Mouse (Mus musculus) embryonic facial prominence, embryonic 15.5 days (tissue): ENCODE results near the gene Fam206a. TPM values are rescaled to one million over a fixed set of nuclear protein-coding genes. Genes with fewer than 3 reads are reported as not detected.

Source experiments
- ATAC-seq: fragments of 200-750 bp; cut with Nextera tagmentation; 2 replicates; pipeline ENCODE4 v1.8.0; 2017; ENCODE audit warnings: low read depth, moderate TSS enrichment; ENCODE audit not compliant: insufficient number of reproducible peaks, low FRiP score, low TSS enrichment
- H3K27ac ChIP-seq: fragments of 300-500 bp; sonication (generic); replicated peaks from 2 replicates; pipeline ENCODE4 v1.5.1; 2015; ENCODE audit warnings: mild to moderate bottlenecking, inconsistent platforms
- H3K27me3 ChIP-seq: fragments of 300-500 bp; sonication (generic); 2 replicates; pipeline ENCODE4 v1.6.1; 2015; ENCODE audit warnings: inconsistent platforms
- H3K36me3 ChIP-seq: fragments of 300-500 bp; sonication (generic); 2 replicates; pipeline ENCODE4 v1.6.1; 2015; ENCODE audit warnings: mild to moderate bottlenecking, inconsistent platforms
- H3K4me1 ChIP-seq: fragments of 300-500 bp; sonication (generic); 2 replicates; pipeline ENCODE4 v1.6.1; 2015; ENCODE audit warnings: inconsistent platforms
- H3K4me2 ChIP-seq: fragments of 300-500 bp; sonication (generic); replicated peaks from 2 replicates; pipeline ENCODE4 v1.6.1; 2015; ENCODE audit warnings: mild to moderate bottlenecking, inconsistent platforms
- H3K4me3 ChIP-seq: fragments of 300-500 bp; sonication (generic); replicated peaks from 2 replicates; pipeline ENCODE4 v1.5.1; 2015; ENCODE audit warnings: mild to moderate bottlenecking, inconsistent platforms
- H3K9ac ChIP-seq: fragments of 300-500 bp; sonication (generic); 2 replicates; pipeline ENCODE4 v1.6.1; 2015; ENCODE audit warnings: inconsistent platforms
- H3K9me3 ChIP-seq: fragments of 300-500 bp; sonication (generic); replicated peaks from 2 replicates; pipeline ENCODE4 v1.6.1; 2016; ENCODE audit warnings: inconsistent platforms
- WGBS: fragments of 180-500 bp; shearing (Covaris S2); methylation state at CpG from one replicate; pipeline ENCODE4 v1.1.7; 2015; 5-methylcytosine and 5-hydroxymethylcytosine counted together
- polyA plus RNA-seq: library from polyadenylated mRNA; unstranded; fragments of >200 nt; fragmentation: Nextera tagmentation; extraction: Ambion mirVana; gene quantifications from 2 replicates; pipeline ENCODE4 v1.2.1, GENCODE M21; 2015

The Fam206a gene
- polyA plus RNA-seq, 1 experiment from 2014 or later, result 17.2 TPM

GRCm38 (mm10) chr4:56812096-56812495, 10.0 kb downstream of the Fam206a start:
- Histone ChIP-seq H3K4me3 (no peak overlapping the region), H3K4me1 (no peaks in the 10 kb centered on the region), H3K36me3 (peaks cover 21% of the 10 kb centered on the region), H3K27me3 (no peaks in the 10 kb centered on the region), H3K9me3 (no peaks in the 10 kb centered on the region), H3K4me2 (no peak overlapping the region), H3K27ac (no peak overlapping the region; the same call in 1 of the 2 replicates), H3K9ac (no peak overlapping the region)
- WGBS, result 80% methylated on average over 4 of the region's 4 CpGs
- no peak for ATAC-seq

DNA sequence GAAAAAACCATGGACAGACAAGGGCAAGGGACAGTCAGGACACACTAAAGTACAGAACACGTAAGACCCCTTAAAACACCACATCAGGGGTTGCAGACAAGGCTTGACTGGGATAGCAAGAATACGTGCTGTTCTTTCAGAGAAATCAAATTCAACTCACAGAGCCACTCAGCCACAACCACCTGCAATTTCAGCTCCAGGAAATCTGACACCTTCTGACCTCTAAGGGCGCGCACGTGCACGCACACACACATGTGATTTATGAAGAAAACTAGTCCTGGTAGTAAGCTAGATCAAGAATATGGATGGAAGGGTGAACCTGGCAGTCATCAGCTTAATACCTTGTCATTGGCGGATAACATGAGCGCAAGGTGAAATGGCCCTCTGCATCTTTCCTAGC, 13.0 kb downstream of the Fam206a start:
- no peak overlapping the region for H3K4me2 ChIP-seq
- WGBS, result 70% methylated on average over 8 of the region's 8 CpGs
- no peaks in the 10 kb centered on the region for H3K4me1 ChIP-seq
- H3K4me3 ChIP-seq, result no peak overlapping the region
- no peak overlapping the region for H3K9ac ChIP-seq
- no peak overlapping the region for H3K27ac ChIP-seq
- ATAC-seq, result no peak
- H3K9me3 ChIP-seq, result no peaks in the 10 kb centered on the region
- H3K36me3 ChIP-seq, result peaks cover 9% of the 10 kb centered on the region; the same call in 1 of the 2 replicates
- H3K27me3 ChIP-seq, result no peaks in the 10 kb centered on the region

DNA sequence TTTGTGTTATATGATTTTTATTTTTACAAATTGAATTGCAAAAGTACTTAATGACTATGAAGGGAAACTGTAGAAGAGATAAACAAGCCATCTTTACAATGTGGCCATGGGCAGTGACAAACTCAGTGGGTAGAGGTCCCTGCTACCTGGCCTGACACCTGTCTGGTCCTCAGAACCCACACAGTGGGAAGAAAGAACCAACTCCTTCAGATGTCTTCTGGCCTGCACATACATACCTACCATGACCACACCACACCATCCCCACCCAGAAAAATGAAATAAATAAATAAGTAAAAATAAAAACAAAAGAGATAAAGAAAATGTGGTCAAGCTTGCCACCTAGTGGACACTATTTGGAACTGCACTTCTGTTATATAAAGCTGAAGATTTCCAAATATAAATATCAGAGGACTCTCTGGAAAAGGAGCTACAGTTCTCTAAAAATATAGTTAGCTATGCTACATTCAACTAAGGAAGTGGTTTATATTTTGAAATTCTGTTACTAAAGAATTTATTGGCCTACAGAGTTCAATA, 17.9 kb downstream of the Fam206a start:
- H3K9me3 ChIP-seq, result no peaks in the 10 kb centered on the region
- H3K27me3 ChIP-seq, result no peaks in the 10 kb centered on the region
- H3K9ac ChIP-seq, result no peak overlapping the region
- H3K4me1 ChIP-seq, result no peaks in the 10 kb centered on the region
- H3K27ac ChIP-seq, result no peak overlapping the region
- H3K36me3 ChIP-seq, result peaks cover 3% of the 10 kb centered on the region; the same call in 1 of the 2 replicates
- H3K4me2 ChIP-seq, result no peak overlapping the region
- ATAC-seq, result no peak
- H3K4me3 ChIP-seq, result no peak overlapping the region

GRCm38 (mm10) chr4:56824231-56824630, 22.1 kb downstream of the Fam206a start:
- no peak for ATAC-seq
- 91% methylated on average over 9 of the region's 9 CpGs for WGBS
- no peaks in the 10 kb centered on the region for H3K9me3 ChIP-seq

DNA sequence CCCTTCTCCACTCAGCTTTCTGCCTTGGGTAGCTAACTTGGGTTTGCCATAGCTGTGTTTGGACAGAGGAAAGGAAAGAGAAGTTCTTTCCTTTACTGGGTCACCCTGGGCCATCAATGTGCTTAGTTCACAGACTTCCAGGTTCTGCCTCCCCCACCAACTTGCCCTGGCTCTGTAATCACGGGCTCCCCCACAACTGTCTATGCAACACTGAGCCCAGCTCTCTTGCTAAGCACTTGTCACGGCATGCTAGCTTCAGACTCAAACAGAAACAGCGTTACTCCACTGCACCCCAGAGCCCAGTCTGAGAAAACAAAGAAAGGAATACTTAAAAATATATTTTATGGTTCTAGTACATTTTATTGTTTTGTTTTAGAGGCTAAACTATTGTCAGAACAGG, 26.8 kb downstream of the Fam206a start:
- no peaks in the 10 kb centered on the region for H3K27me3 ChIP-seq
- no peak for ATAC-seq
- no peak overlapping the region for H3K4me3 ChIP-seq
- no peaks in the 10 kb centered on the region for H3K4me1 ChIP-seq
- H3K27ac ChIP-seq, result no peak overlapping the region
- no peak overlapping the region for H3K4me2 ChIP-seq
- H3K9me3 ChIP-seq, result no peaks in the 10 kb centered on the region
- WGBS, result 63% methylated on average over 3 of the region's 3 CpGs
- H3K36me3 ChIP-seq, result peaks cover 7% of the 10 kb centered on the region; the same call in 1 of the 2 replicates
- no peak overlapping the region for H3K9ac ChIP-seq

More at GRCm38 (mm10) chr4:56824231-56824630, 22.1 kb downstream of the Fam206a start:
- H3K9ac ChIP-seq, result no peak overlapping the region
- no peak overlapping the region for H3K27ac ChIP-seq
- H3K4me2 ChIP-seq, result no peak overlapping the region
- H3K4me3 ChIP-seq, result no peak overlapping the region
- H3K4me1 ChIP-seq, result no peaks in the 10 kb centered on the region
- H3K27me3 ChIP-seq, result no peaks in the 10 kb centered on the region
- H3K36me3 ChIP-seq, result no peaks in the 10 kb centered on the region; the same call in 1 of the 2 replicates

- H3K9me3 ChIP-seq, result no peaks in the 10 kb centered on the region
- no peaks in the 10 kb centered on the region for H3K27me3 ChIP-seq
- WGBS, result 55% methylated on average over 7 of the region's 7 CpGs
- no peaks in the 10 kb centered on the region for H3K4me1 ChIP-seq
- no peak overlapping the region for H3K9ac ChIP-seq
- peak overlapping the region; percentile 40 for H3K27ac ChIP-seq
- H3K4me2 ChIP-seq, result no peak overlapping the region
- ATAC-seq, result peak; percentile 7; the same call in 1 of the 2 replicates
- H3K4me3 ChIP-seq, result no peak overlapping the region
- H3K36me3 ChIP-seq, result peaks cover 7% of the 10 kb centered on the region; the same call in 1 of the 2 replicates
Measured at GRCm38 (mm10) chr4:56829511-56829921, 27.4 kb downstream of the Fam206a start.

- Histone ChIP-seq H3K27ac (no peak overlapping the region), H3K4me2 (no peak overlapping the region), H3K4me1 (no peaks in the 10 kb centered on the region), H3K36me3 (peaks cover 7% of the 10 kb centered on the region; the same call in 1 of the 2 replicates), H3K27me3 (no peaks in the 10 kb centered on the region), H3K9me3 (no peaks in the 10 kb centered on the region), H3K9ac (no peak overlapping the region), H3K4me3 (no peak overlapping the region)
- no peak for ATAC-seq
- 61% methylated on average over 13 of the region's 13 CpGs for WGBS
Measured at GRCm38 (mm10) chr4:56831013-56831609, 29.0 kb downstream of the Fam206a start.

- H3K4me1 ChIP-seq, result no peaks in the 10 kb centered on the region
- H3K36me3 ChIP-seq, result peaks cover 10% of the 10 kb centered on the region; the same call in 1 of the 2 replicates
- H3K9me3 ChIP-seq, result no peaks in the 10 kb centered on the region
- H3K9ac ChIP-seq, result no peak overlapping the region
- 85% methylated on average over 7 of the region's 7 CpGs for WGBS
- H3K27ac ChIP-seq, result no peak overlapping the region
- H3K4me3 ChIP-seq, result no peak overlapping the region
- no peak overlapping the region for H3K4me2 ChIP-seq
- ATAC-seq, result no peak
- H3K27me3 ChIP-seq, result no peaks in the 10 kb centered on the region
Measured at GRCm38 (mm10) chr4:56831998-56832397, 29.9 kb downstream of the Fam206a start.

DNA sequence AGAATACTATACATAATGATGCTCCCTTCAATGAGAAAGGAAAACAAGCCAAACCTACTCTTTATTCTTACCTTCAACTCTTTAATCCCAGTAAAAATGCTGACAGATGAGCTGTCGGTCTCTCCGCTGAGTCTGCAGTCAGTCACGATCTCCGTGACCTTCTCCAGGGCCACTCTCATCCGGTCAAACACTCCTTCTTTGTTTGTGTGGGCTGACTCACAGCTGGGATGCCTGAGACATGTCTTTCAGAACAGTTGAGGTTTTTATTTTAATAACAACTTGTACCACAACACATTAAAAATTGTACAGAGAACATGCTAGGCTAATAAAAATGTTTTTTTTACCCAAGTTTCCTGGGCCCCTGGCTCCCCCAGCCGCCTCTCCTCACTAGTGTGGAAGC, 35.5 kb downstream of the Fam206a start:
- peaks cover 15% of the 10 kb centered on the region; the same call in 1 of the 2 replicates for H3K36me3 ChIP-seq
- H3K4me1 ChIP-seq, result no peaks in the 10 kb centered on the region
- H3K27me3 ChIP-seq, result no peaks in the 10 kb centered on the region
- WGBS, result 81% methylated on average over 6 of the region's 6 CpGs
- no peak overlapping the region for H3K4me3 ChIP-seq
- no peak overlapping the region for H3K4me2 ChIP-seq
- no peak for ATAC-seq
- H3K9ac ChIP-seq, result no peak overlapping the region
- H3K9me3 ChIP-seq, result no peaks in the 10 kb centered on the region
- H3K27ac ChIP-seq, result no peak overlapping the region

- ATAC-seq, result no peak
- H3K9ac ChIP-seq, result no peak overlapping the region
- no peak overlapping the region for H3K27ac ChIP-seq
- H3K27me3 ChIP-seq, result no peaks in the 10 kb centered on the region
- no peaks in the 10 kb centered on the region for H3K9me3 ChIP-seq
- H3K4me1 ChIP-seq, result no peaks in the 10 kb centered on the region
- WGBS, result 86% methylated on average over 3 of the region's 3 CpGs
- no peak overlapping the region for H3K4me3 ChIP-seq
- peaks cover 25% of the 10 kb centered on the region; the same call in 1 of the 2 replicates for H3K36me3 ChIP-seq
- no peak overlapping the region for H3K4me2 ChIP-seq
Measured at GRCm38 (mm10) chr4:56840297-56840696, 38.2 kb downstream of the Fam206a start.

GRCm38 (mm10) chr4:56842501-56842900, 40.4 kb downstream of the Fam206a start:
- no peak overlapping the region for H3K4me3 ChIP-seq
- ATAC-seq, result no peak
- H3K4me2 ChIP-seq, result no peak overlapping the region
- no peaks in the 10 kb centered on the region for H3K4me1 ChIP-seq
- H3K27me3 ChIP-seq, result no peaks in the 10 kb centered on the region
- no peaks in the 10 kb centered on the region for H3K9me3 ChIP-seq
- H3K36me3 ChIP-seq, result peaks cover 28% of the 10 kb centered on the region; the same call in 1 of the 2 replicates
- H3K9ac ChIP-seq, result no peak overlapping the region
- WGBS, result 75% methylated on average over 7 of the region's 7 CpGs
- no peak overlapping the region for H3K27ac ChIP-seq

DNA sequence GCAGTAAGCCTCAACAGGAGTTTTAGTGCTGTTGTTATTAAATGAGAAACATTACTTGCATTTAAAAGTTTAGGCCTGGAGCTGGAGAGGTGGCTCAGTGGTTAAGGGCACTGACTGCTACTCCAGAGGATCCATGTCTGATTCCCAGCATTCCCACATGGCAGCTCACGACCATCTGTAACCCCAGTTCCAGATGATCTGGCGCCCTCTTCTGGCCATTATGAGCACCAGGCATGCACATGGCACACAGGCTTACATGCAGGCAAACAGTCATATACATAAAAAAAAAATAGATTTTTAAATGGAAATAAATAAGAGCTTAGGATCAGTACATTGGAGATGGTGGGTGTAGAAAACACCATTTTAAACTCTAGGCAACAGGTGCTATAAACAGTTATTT, 41.8 kb downstream of the Fam206a start:
- Histone ChIP-seq H3K4me3 (no peak overlapping the region), H3K9me3 (no peaks in the 10 kb centered on the region), H3K4me1 (no peaks in the 10 kb centered on the region), H3K27me3 (no peaks in the 10 kb centered on the region), H3K9ac (no peak overlapping the region), H3K4me2 (no peak overlapping the region), H3K27ac (no peak overlapping the region), H3K36me3 (peaks cover 28% of the 10 kb centered on the region; the same call in 1 of the 2 replicates)
- 80% methylated on average over 2 of the region's 2 CpGs for WGBS
- no peak for ATAC-seq
